Mouse (Mus musculus) heart, postnatal 0 days (tissue): ENCODE data around the gene Rnpep.

Source experiments
- CTCF ChIP-seq: IDR thresholded peaks from 2 replicates; pipeline ENCODE4 v1.5.1; 2016; ENCODE audit warnings: antibody characterized with exemption, control low read depth, low read depth
- EP300 ChIP-seq: IDR thresholded peaks from 2 replicates; pipeline ENCODE4 v1.6.1; 2016; ENCODE audit warnings: antibody characterized with exemption, low read depth

DNA sequence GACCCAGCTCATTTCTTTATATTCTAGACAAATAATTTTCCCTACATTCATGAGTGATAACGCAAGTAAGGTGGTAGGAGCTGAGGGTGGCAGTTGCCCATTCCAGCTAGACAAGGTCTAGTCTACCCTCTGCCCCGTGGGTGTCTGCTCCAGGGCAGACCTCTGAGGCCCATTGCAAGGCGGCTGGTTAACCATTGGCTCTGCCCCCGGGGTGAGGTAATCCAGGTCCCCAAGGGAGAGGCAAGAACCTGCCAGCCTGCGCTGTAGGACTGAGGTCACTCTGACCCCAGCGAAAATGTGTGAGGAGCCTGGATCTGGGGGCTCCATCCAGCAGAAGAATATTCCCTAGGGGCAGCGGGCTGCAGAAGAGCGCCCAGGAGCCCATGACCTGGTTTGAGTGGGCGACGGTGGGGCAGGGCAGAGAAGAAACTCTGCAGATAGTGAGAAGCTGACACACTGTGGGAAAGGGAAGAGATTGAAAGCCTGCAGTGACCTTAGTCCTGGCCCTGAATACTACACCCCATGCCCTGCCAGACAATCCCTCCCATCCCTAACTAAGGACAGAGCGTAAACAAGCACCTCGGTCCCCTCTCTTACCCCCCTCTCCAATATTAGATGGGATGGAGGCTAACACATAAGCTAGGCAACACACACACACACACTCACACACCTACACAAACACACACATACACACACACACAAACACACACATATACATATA is 46.6 kb downstream of the Rnpep start:
- TF ChIP-seq CTCF (no peak), EP300 (no peak)
